Comparison of ENCODE assay signal across 13 mouse cellular contexts in the genomic region with DNA sequence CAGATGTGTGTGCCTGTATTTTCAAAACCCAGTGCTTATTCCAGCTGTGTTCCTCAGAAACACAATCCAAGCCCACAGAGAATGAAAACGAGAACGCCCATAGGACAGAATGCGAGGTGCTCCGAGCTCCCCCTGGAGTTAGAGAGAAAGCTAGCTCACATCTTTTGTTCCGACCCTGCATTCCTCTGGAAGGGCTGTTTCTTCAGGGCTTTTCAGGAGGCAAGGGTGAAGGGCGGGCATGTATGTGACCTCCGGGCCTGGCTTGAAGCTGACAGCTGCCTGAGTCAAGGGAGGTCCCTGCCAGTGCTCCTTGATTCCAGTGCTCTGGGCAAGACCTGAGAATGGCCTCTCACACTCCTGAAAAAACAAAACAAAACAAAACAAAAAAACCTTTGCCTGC.
DNase-seq lines count a peak whose midpoint lies in the region; ATAC-seq lines count a peak whose summit lies in the region.
"Had no signal": no experiment of that assay in that cellular context is flagged by ENCODE, and none has a peak within 500 bp of the region (broad histone marks: within the 10 kb centered on the region; RNA-seq: fewer than 3 reads in every experiment).

No protein-coding gene starts in this region.

- H3K36me3 ChIP-seq in heart, embryonic 10.5 days: no peaks in the 10 kb centered on the region
- H3K36me3 ChIP-seq in midbrain, embryonic 10.5 days: no peaks in the 10 kb centered on the region
- H3K36me3 ChIP-seq in midbrain, embryonic 13.5 days: no peaks in the 10 kb centered on the region
- H3K36me3 ChIP-seq in liver, embryonic 11.5 days (ENCODE audit: control insufficient read depth, insufficient read depth, low read length): no peaks in the 10 kb centered on the region
- H3K36me3 ChIP-seq: embryonic facial prominence, embryonic 13.5 days; hindbrain, embryonic 15.5 days had no signal

- H3K9ac ChIP-seq in midbrain, embryonic 13.5 days (replicated peaks): no peak overlapping the region
- no peak overlapping the region for H3K9ac ChIP-seq in liver, embryonic 11.5 days (ENCODE audit: low read depth, low read length)
- H3K9ac ChIP-seq: embryonic facial prominence, embryonic 13.5 days; hindbrain, embryonic 15.5 days had no signal

- H3K9me3 ChIP-seq in heart, embryonic 10.5 days: no peaks in the 10 kb centered on the region
- H3K9me3 ChIP-seq in midbrain, embryonic 10.5 days (replicated peaks): no peaks in the 10 kb centered on the region
- no peaks in the 10 kb centered on the region for H3K9me3 ChIP-seq in midbrain, embryonic 13.5 days
- H3K9me3 ChIP-seq in liver, embryonic 11.5 days (ENCODE audit: control insufficient read depth, low read length): no peaks in the 10 kb centered on the region
- H3K9me3 ChIP-seq: embryonic facial prominence, embryonic 13.5 days; hindbrain, embryonic 15.5 days had no signal

- ATAC-seq in midbrain, embryonic 13.5 days: no peak
- ATAC-seq in liver, embryonic 11.5 days (replicated peaks; ENCODE audit: low FRiP score): no peak

- intact Hi-C loops in heart, postnatal 36 days (cut with DNase I): no loop called here

- H3K4me3 ChIP-seq in heart, embryonic 10.5 days: no peak overlapping the region
- H3K4me3 ChIP-seq in midbrain, embryonic 10.5 days: no peak overlapping the region
- H3K4me3 ChIP-seq in midbrain, embryonic 13.5 days (replicated peaks): no peak overlapping the region
- H3K4me3 ChIP-seq in liver, embryonic 11.5 days (ENCODE audit: low read depth, low read length): no peak overlapping the region
- H3K4me3 ChIP-seq: embryonic facial prominence, embryonic 13.5 days; heart, adult 2 months; hindbrain, embryonic 15.5 days had no signal

- no peak overlapping the region for H3K4me2 ChIP-seq in midbrain, embryonic 13.5 days (replicated peaks)
- H3K4me2 ChIP-seq in liver, embryonic 11.5 days: no peak overlapping the region
- H3K4me2 ChIP-seq: embryonic facial prominence, embryonic 13.5 days had no signal

- H3K27ac ChIP-seq in heart, embryonic 10.5 days: no peak overlapping the region
- H3K27ac ChIP-seq in midbrain, embryonic 10.5 days (replicated peaks): peak overlapping the region; percentile 20; the same call in 1 of the 2 replicates
- H3K27ac ChIP-seq in midbrain, embryonic 13.5 days: no peak overlapping the region
- no peak overlapping the region for H3K27ac ChIP-seq in liver, embryonic 11.5 days (ENCODE audit: low read depth, low read length)
- H3K27ac ChIP-seq: embryonic facial prominence, embryonic 13.5 days; heart, adult 2 months had no signal

- DNase-seq in heart, embryonic 10.5 days (ENCODE audit: low spot score): peak; percentile 75
- DNase-seq in heart, postnatal 36 days: no peak
- DNase-seq in midbrain, embryonic 10.5 days (ENCODE audit: low spot score): peak; percentile 35
- DNase-seq in embryo, embryonic 10 days (ENCODE audit: low spot score): peak; percentile 53
- no peak for DNase-seq in liver, embryonic 11.5 days (ENCODE audit: low spot score)
- no peak for DNase-seq in ovary, postnatal 36 days (ENCODE audit: low spot score)
- DNase-seq: heart, adult 2 months; kidney, postnatal 14 days; right cerebral cortex, postnatal 14 days had no signal

- H3K4me1 ChIP-seq in heart, embryonic 10.5 days: peaks cover 4% of the 10 kb centered on the region; the same call in 1 of the 2 replicates
- H3K4me1 ChIP-seq in midbrain, embryonic 10.5 days: peaks cover 16% of the 10 kb centered on the region
- H3K4me1 ChIP-seq in midbrain, embryonic 13.5 days (replicated peaks): peaks cover 11% of the 10 kb centered on the region
- no peaks in the 10 kb centered on the region for H3K4me1 ChIP-seq in liver, embryonic 11.5 days (replicated peaks; ENCODE audit: control insufficient read depth, insufficient read depth, low read length)
- H3K4me1 ChIP-seq: embryonic facial prominence, embryonic 13.5 days had no signal

- WGBS in heart, embryonic 10.5 days: 27% methylated on average over 7 of the region's 7 CpGs
- WGBS in midbrain, embryonic 10.5 days: 19% methylated on average over 7 of the region's 7 CpGs
- WGBS in midbrain, embryonic 13.5 days: 15% methylated on average over 7 of the region's 7 CpGs
- WGBS in liver, embryonic 11.5 days: 65% methylated on average over 7 of the region's 7 CpGs

- H3K27me3 ChIP-seq in heart, embryonic 10.5 days (ENCODE audit: insufficient read depth, poor library complexity, severe bottlenecking): peaks cover 36% of the 10 kb centered on the region
- no peaks in the 10 kb centered on the region; the same call in 1 of the 2 replicates for H3K27me3 ChIP-seq in midbrain, embryonic 10.5 days (ENCODE audit: low read depth, poor library complexity, severe bottlenecking)
- H3K27me3 ChIP-seq in midbrain, embryonic 13.5 days: no peaks in the 10 kb centered on the region
- H3K27me3 ChIP-seq in liver, embryonic 11.5 days (replicated peaks; ENCODE audit: control insufficient read depth, insufficient read depth, low read length): no peaks in the 10 kb centered on the region
- H3K27me3 ChIP-seq: CH12.LX; embryonic facial prominence, embryonic 13.5 days; hindbrain, embryonic 15.5 days had no signal

Comparison
In these comparisons a context has a peak if more than half of its experiments do, and no peak if none do; other contexts are left out.
1. DNase-seq: peak in heart, embryonic 10.5 days (single experiment), midbrain, embryonic 10.5 days (single experiment) and embryo, embryonic 10 days (single experiment); none in heart, postnatal 36 days (0 of 2), liver, embryonic 11.5 days (single experiment) and ovary, postnatal 36 days (single experiment).